Mouse (Mus musculus) CD4-positive, CD25-positive, alpha-beta regulatory T cell, adult 2 months (primary cell): Measurements from ENCODE around the gene Pum1.
"Not testable (repeated sequence)": the region's sequence is repeated elsewhere in the genome, so short reads cannot be mapped to it uniquely, and the experiment has no call there.

Source experiments
- DNase-seq: peaks from one replicate; pipeline ENCODE4 v3.0.0-alpha.2; 2012; ENCODE audit warnings: low read depth, low spot score

Gene Pum1

DNA sequence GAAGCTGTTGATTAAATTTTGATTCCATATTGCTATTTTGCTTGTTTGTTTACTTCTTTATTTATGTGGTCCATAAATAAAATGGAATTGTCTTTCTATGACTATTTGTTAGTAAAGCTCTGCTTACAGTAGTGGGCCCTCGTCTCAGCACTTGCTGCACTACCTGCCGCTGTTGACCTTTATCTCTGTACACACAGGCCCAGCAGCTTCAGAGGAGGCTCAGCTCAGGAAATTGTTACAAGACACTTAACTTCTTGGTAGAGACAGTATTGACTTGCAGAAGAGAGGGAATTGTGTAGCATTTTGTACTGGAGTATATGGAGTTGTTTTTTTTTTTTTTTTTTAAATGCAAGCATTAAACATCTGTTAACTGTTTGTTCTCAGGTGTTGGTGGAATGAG lies 5.4 kb downstream of the Pum1 start:
- peak; percentile 28 for DNase-seq

DNA sequence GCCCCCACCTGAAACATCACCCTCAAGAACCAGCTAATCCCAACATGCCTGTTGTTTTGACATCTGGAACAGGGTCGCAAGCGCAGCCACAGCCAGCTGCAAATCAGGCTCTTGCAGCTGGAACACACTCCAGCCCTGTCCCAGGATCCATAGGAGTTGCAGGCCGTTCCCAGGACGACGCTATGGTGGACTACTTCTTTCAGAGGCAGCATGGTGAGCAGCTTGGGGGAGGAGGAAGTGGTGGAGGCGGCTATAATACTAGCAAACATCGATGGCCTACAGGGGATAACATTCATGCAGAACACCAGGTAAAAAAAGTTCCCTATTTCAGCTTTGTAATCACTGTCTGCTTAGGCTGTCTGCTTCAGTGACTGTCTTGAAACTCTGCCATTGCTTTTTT lies 5.9 kb downstream of the Pum1 start:
- peak; percentile 16 for DNase-seq

DNA sequence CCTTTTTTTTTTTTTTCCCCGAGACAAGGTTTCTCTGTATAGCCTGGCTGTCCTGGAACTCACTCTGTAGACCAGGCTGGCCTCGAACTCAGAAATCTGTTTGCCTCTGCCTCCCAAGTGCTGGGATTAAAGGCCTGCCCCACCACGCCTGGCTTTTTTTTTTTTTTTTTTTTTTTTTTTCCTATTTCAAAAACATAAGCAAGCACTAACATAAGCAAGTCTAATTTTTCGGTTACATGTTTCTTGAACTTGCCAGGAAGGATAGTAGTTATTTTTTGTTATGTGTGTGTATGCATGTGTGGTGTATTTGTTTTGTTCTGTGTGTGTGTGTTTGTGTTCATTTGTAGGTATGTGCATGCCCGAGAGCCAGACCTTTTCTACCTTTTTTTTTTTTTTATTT lies 6.9 kb downstream of the Pum1 start:
- not testable (repeated sequence) for DNase-seq

DNA sequence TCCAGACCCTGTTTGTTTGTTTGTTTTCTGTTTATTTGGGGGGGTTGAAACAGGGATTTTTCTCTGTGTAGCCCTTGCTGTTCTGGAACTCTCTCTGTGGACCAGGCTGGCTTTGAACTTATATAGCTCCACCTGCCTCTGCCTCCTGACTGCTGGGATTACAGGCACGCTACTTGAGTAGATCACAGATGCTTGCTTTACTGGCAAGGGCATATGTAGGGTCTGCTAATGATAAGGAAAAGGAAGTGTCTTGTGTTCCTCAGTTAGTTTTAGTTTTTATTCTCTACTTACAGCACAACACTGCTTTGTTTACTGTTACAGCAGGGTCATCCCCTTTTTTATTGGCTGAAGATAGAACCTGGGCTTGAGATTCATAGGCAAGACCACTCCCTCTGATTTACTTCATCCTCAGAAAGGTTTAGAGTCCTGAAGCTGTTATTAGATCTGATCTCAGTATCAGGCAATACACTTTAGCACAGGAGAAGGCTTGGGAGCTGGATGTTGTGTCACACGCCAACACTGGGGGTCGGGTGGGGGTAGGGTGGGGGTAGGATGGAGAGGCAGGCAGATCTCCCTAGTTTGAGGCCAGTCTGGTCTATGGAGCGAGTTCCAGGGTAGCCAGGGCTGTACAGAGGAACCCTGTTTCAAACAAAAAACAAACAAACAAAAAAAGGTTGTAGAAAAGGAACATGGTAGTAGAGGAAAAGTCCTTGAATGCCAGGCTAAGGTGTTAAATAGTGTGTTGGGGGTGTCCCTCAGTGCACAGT lies 8.1 kb downstream of the Pum1 start:
- DNase-seq, result no peak

DNA sequence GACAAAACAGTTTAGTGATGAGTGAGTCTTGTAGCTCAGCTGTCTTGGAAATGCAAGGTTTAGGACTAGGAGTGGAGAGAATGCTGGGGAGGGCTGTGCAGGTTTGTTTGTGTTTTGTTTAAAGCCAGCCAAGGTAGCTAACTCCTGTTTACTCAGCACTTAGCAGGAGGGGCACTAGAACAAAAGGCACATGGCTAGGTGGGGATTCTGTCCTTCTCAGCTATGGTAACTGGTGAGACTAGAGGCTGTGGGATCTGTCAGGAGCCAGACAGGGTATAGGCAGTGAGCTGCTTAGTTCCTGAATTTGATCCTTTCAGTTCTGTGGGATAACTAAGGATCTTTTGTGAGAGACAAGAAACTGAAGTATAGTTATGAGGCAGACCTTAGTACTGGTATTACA lies 9.0 kb downstream of the Pum1 start:
- DNase-seq, result no peak

DNA sequence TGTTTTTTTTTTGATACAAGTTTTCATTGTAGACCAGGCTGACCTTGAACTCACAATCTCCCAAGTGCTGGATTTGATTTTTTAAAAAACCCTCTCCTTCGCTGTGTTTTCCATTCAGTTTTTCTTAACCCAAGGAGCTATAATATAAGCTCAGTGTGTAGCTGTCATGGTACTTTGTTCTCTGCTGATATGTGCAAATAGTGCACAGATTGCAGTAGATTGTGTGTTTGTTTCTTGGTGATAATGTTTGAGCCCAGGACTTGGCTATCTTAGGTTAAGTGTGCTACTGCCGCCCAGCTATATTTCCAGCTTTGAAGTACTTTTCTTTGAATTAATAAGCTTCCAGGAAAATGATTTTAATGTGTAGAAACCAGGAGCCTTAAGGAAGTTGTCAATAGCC lies 13.6 kb downstream of the Pum1 start:
- no peak for DNase-seq

DNA sequence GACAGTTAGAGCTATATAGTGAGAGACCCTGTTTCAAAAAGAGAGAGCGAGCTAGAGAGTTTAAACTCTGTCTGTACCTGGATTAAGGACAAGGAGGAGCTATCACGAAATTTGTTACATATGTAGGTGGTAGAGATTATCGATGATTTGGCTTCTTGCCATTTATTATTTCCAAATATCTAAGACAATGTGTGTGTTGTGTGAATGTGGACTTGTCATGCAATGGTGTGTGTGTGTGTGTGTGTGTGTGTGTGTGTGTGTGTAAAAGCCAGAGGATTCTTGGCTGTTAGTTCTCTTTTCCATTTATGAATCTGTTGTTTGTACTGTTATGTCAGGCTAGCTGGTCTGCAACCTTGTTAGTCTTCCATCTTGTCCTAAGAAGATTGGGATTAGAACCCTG lies 15.0 kb downstream of the Pum1 start:
- no peak for DNase-seq

DNA sequence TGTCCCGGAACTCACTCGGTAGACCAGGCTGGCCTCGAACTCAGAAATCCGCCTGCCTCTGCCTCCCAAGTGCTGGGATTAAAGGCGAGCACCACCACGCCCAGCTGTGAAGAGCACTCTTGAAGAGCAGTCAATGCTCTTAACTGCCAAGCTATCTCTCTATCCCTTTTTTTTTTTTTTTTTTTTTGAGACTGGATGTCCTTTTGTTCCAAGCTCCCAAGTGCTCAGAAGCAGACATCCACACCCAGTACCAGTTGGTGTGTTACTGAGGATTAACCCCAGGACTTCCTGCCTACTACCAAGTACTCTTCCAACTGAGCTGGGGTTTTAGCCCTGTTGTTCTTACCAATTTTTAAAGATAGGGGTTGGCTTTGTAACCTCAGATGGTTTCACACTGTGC lies 17.6 kb downstream of the Pum1 start:
- no peak for DNase-seq

DNA sequence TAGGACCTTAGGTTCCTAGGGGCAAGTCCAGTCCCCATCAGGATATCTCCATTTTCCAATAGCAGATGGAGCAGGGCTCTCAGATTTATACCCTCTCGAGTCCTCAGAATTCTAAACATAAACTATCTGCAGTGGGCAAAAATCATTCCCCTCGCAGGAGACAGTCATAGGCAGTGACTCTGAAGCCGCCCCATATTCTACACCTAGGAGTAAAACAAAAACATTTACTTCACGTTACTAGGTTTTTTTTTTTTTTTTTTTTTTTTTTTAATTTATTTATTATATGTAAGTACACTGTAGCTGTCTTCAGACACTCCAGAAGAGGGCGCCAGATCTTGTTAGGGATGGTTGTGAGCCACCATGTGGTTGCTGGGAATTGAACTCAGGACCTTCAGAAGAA lies 19.9 kb downstream of the Pum1 start:
- DNase-seq, result not testable (repeated sequence)

DNA sequence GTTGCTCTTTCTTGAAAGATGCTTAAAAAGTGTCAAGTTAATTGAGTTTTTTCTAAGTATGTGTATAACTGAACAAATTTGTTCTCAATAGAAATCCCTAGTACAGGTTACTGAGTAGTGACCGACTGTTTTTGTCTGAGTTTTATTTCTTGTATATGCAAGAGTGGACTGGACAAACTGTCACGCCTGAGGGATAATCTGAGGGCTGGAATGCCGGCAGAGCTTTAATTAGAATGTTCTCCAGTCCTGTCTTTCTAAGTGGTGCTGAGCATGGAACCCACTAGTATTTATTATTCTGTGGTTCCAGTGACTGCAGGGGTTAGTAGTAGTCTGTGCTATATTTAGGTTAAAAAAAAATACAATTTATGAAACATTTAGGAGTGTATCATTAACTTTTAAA lies 30.8 kb downstream of the Pum1 start:
- DNase-seq, result no peak

DNA sequence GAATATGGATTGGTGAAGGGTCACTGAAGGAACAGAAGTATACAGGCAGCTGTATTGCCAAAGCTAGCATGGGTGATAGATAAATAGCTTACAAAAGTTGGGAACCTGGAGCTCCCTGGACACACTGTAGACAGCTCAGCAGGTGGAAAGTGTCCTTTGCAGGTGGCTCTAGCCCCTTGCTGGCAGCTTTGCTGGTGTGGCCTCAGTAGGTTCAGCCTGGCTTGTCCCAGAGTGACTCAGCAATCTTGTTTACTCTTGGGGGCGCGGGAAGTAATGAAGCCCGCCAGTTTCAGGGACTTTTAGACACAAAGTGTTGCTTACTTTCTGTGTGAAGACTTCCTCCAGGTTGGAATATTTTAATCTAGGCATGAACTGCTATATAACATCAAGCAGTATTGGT lies 31.9 kb downstream of the Pum1 start:
- no peak for DNase-seq

DNA sequence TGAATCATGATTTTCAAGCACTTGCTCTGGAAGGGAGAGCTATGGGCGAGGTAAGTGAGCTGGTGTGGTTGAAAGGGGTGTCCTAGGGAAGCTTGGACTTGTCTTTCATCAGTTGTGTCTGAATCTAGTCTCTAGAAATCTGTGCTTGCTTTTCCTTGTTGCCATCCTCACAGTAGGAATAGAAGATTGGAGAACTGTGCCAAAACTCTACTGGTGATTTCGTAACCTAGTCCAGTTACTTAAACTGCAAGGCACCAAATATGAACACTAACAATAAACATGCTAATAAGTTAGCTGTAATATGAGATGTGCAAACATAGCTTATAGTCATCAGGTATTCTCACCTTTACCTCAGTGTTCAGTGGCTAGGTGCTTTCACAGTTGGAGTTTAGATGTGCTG lies 37.9 kb downstream of the Pum1 start:
- DNase-seq, result no peak

DNA sequence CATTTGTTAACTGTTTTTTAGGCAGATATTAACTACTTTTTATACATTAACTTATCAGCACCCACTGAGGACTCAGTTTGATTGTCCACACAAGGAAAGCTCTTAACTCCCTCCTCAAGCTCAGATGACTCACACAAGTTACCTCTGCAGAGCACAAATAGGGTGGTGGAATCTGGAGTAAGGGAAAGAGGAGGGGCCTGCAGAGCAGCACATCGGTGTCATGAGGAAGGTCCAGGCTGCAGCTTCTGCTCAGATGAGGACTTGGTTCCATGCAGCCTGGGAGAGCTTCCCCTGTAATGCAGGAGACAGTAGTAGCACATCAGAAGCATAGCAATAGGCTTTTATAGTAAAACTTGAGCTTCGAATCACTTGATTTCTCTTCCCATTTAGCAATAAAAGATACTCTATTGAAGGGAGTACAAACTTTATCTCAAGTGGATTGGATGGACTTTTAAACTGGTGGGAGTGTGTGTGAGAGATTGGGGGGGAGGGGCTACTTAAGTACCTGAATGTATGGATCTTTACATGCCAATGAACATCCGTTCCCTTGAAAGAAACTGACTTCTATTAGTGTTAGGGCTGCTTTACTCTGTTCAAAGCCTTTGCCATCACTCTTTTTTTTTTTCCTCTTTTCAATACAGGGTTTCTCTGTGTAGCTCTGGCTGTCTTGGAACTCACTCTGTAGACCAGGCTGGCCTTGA lies 39.9 kb downstream of the Pum1 start:
- no peak for DNase-seq

DNA sequence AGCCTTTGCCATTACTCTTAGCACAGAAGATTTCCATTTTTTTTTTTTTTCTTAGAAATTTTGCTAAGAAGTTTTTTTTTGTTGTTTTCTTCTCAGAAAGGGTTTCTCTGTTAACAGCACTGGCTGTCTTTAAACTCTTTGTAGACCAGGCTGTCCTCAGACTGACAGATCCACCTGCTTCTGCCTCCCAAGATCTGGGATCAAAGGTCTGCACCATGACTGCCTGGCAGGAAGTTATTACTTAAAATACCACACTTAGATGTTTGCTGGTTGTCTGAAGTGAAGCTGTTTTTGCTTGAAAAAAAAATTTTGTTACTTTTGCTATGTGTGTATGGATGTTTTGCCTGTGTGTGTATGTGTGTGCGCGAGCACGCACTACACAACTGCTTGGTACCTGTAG lies 40.5 kb downstream of the Pum1 start:
- peak; percentile 14 for DNase-seq

DNA sequence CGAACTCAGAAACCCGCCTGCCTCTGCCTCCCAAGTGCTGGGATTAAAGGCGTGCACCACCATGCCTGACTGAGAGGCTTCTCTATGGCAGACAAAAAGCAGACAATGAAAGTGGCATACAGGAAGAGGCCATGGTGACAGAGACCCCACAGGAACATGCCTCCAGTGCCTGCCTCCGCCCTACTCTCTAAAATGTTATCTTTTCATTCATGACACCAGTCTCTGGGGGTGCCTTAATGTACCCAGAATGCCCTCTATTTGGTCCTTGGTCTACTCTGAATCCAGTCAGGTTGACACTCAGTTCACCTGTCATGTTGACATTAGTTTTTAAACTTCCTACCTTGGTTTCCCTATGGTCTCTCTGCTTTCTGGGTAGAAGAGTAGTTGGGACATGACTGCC lies 41.5 kb downstream of the Pum1 start:
- DNase-seq, result no peak

DNA sequence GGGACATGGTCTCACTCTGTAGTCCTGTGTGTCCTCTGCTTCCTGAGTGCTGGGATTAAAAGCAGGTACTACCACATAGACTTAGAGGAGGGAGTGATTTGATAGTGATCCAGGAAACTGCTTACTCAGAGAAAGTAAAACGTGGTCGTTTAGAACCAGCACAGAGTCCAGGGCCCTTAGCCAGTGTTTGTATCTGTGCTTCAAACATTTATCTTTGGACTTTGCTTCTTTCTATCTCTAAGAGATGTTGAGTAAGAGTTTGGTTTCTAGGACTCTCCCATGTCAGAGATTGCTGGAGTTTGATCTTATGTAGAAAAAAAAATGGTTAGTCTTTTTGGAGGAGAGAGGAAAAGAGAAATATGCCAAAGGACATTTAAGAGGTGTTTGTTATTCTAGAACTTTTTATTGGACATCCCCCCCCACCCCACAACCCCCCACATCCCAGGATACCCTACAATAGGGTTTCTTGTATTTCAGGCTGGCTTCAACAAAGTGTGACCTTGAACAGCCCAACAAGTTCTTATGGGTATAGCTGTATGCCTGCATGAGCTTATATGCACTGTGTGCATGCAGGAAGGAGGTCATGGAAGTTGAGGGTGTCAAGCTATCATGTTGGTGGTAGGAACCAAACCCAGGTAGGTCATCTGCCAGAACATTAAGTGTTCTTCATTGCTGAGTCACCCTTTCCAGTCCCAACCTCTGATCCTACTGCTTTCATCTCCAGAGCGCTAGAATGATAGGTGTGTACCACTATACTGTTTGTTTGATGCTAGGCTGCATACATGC lies 43.3 kb downstream of the Pum1 start:
- DNase-seq, result no peak

DNA sequence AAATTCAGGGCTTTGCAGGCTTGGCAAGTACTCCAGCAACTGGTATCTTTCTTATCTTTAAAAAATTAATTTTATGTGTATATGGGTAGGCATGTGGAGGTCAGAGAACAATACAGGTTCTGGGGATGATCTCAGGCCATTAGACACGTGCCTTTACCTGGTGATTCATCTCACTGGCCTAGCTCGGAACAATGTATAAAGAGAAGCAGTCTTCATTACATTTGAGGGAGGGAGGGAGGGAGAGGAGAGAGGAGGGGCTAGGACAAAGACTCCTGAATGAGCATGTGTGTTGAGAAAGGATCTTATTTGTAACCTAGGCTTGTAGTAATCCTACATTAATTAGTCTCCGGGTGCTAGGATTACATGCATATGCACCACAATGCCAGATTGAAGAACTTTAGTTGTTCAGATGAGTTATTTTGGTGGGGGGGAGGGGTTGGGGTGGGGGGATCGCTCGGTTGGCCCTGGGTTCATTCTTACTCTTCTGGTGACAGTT lies 48.3 kb downstream of the Pum1 start:
- DNase-seq, result no peak

DNA sequence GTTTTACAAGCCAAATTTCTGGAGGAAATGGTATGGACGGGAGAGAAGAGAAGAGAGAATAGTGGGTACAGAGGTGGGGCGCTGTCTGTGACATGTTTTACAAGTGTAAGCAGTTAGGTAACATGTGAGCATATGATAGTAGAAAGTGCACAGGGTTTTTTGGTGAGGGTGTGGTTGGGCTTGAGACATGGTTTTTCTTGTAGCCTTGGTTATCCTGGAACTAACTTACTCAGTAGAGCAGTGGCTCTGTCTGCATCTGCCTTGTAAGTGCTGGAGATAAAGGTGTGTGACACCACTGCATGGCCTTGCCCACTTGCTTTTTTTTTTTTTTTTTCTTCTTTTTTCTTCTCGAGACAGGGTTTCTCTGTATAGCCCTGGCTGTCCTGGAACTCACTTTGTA lies 49.2 kb downstream of the Pum1 start:
- DNase-seq, result no peak

DNA sequence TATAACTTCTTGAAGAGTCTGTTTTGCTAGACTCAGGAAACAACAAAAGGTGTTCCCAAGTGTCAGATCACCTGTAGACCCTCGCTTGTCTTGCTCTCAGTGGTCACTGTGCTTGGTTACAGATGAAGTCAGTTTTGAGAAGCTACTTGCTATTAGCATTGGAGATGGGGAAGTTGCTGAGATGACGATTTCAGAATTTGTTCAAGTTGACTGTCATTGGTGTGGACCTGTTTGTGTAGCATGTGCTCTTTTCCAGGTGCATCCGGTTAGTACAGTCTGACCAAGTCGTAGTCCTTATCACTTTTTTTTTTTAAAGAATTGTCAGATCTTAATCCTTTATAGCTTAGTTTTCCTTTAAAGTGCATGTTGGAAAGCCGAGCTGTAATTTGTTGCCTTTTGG lies 50.3 kb downstream of the Pum1 start:
- DNase-seq, result no peak

DNA sequence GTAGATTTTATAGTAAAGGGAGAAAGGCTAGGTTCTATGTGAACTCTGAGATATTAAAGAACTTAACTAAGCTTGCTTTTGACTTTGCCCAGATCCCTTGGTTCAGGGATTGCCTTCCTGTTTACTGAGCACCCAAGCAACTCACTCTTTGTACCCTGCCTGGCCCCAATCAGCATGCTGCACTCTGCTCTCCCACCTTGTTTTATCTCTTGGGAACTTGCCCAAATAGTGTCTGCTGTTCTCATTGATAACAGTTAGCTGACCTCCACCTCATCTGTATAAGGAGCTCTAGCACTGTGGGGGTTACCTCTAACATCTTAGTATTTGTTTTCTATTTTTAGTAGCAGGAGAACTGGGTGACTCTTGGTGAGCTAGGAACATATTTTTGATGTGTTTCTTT lies 52.0 kb downstream of the Pum1 start:
- no peak for DNase-seq

DNA sequence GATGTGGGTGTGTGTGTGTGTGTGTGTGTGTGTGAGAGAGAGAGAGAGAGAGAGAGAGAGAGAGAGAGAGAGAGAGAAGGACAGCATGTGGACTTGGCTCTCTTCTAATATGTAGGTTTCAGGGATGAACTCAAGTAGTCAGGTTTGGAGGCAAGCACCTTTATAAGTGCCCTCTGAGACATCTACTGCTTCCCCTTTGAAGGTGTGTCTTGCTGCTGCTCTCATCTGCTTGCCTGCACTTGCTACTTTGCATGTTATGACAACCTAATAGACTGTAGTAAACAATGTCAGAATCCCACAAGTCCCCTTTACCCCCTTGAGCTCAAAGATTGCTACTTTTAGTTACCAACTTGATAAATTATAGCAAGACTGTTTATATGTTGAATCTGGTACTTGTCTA lies 52.5 kb downstream of the Pum1 start:
- DNase-seq, result no peak

DNA sequence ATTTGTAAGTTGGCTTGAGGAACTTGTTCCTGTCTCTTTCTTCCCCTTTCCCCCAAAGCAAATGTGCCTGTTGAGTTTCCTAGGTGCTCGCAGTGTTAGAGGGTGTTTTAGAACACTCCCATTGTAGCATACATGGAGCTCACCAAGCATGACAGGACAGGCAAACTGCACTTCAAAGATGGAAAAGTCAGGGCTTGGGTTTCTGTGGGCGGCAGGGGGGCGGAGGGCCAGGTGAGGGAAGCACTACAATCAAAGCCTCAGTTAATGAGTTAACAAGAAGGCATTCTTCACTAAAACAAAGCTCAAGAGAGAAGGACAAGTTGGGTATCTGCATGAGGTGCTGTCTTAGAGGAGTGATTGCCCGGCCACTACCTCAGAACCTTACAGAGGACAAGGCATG lies 56.2 kb downstream of the Pum1 start:
- no peak for DNase-seq

DNA sequence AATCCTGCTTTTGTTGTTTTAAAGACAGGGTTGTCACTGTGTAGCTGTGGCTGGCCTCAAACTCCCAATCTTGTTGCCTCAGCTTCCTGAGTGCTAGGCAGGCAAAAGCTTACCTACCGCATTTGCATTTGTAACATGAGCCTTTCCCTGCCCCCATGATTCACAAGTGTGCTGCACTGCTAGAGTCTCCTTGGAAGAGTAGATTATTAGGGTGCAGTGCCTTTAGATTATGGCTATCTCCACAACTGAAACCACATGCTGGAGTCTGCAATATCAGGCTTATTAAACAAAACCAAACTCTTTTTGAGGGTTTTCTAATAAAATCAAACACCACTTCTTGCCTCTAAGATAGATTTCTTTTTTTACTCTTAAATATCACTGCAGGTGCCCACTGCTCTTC lies 59.5 kb downstream of the Pum1 start:
- no peak for DNase-seq
